Mouse (Mus musculus): ENCODE measurements around the gene Slc39a11.

GRCm38 (mm10) chr11:113502968-113503367, 146.9 kb downstream of the Slc39a11 start:
- TF ChIP-seq BHLHE40 (IDR thresholded peaks at IDR 0.05; ENCODE audit: low read depth, low read length), result no peak
- no peak for TF ChIP-seq CHD2 (IDR thresholded peaks at IDR 0.05; ENCODE audit: low read length)
- TF ChIP-seq GABPA (IDR thresholded peaks at IDR 0.05; ENCODE audit: insufficient replicate concordance, low read depth, low read length), result no peak
- no peak for TF ChIP-seq MAZ (IDR thresholded peaks at IDR 0.05; ENCODE audit: low read depth, low read length)
- TF ChIP-seq CTCF (conservative IDR thresholded peaks at IDR 0.05 in 1 of 2, IDR thresholded peaks at IDR 0.05 in 1 of 2; ENCODE audit: low read depth in 2 of 2, low read length in 2 of 2), result no peak
- no peak for TF ChIP-seq MAX (IDR thresholded peaks at IDR 0.05; ENCODE audit: low read length)
- TF ChIP-seq CHD1 (IDR thresholded peaks at IDR 0.05; ENCODE audit: low read depth, low read length), result no peak
- TF ChIP-seq MYC (IDR thresholded peaks at IDR 0.05; ENCODE audit: low read depth, low read length), result no peak
- no peak for TF ChIP-seq E2F4 (IDR thresholded peaks at IDR 0.05; ENCODE audit: insufficient replicate concordance, low read depth, low read length)
- no peak for TF ChIP-seq ZNF384 (IDR thresholded peaks at IDR 0.05; ENCODE audit: low read depth, low read length)
- no peak for TF ChIP-seq POLR2A (IDR thresholded peaks at IDR 0.05; ENCODE audit: low read depth, low read length)
- no peak for TF ChIP-seq ETS1 (conservative IDR thresholded peaks at IDR 0.05; ENCODE audit: low read depth, low read length)
- no peak for TF ChIP-seq HCFC1 (IDR thresholded peaks at IDR 0.05; ENCODE audit: low read depth, low read length)

Data from CH12.LX (cell line).